Mouse (Mus musculus) left cerebral cortex, adult 11 months (tissue): Measurements from ENCODE around the gene Nop9.
A peak's percentile ranks its signal among the peaks of the same experiment; 100 is the strongest.

Experiments used
- DNase-seq: peaks from one replicate; pipeline ENCODE4 v3.0.0; 2022; ENCODE audit warnings: low spot score

The Nop9 gene

DNA sequence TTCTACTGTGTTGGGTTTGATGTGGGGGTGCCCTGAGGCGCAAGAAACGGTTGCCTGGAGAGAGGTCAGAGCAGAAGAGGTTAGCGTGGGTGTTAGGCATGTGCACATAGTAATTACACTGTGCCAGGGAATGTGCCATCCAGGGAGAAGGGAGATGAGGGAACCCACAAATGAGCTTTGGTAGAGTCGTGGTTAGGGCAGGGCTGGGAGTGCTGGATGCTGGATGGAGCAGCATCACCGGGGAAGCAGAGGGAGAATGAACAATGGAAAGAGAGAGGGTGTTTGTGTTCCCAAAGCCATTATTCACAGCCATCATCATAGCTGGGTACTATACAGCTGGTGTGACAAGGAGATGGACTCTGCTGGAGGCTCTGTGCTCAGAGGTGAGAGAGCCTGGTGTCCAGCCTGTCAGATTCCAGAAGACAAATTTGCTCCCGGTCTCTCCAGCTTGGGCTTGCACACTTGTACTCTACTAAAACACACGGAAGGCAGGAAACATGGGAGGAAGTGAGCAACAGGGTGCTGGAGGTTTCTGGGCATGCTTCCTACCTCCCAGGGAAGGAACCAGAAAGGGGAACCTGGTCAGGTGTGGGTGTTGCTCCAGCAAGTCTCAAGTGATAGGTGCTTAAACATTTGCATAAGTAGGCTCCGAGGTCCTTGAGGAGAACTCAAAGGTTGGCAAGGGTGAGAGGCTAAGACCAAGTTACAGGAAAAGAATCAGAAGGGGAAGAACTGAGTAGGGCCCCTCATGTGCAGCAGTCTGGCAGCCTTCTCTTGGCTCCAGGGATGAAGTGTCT, 17.4 kb upstream of the Nop9 start:
- no peak for DNase-seq

DNA sequence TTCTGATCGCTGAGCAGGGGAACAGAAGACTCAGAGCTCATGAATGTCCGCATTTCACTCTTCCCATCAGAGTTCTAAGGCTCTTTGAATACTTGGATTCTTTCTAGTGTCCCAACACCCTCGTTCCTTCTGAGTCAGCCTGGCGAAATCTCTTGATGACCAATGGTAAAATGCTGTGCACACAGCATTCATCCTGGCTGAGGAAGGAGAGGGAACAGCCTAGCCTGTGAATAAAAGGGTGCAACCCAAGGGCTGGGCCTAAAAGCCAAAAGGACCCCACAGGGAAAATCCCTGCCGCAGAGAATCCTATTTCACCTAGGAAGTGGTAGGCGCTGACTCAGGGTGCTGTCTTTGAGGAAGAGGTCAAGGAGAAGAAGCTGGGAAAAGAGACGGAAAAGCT, 15.4 kb upstream of the Nop9 start:
- no peak for DNase-seq

DNA sequence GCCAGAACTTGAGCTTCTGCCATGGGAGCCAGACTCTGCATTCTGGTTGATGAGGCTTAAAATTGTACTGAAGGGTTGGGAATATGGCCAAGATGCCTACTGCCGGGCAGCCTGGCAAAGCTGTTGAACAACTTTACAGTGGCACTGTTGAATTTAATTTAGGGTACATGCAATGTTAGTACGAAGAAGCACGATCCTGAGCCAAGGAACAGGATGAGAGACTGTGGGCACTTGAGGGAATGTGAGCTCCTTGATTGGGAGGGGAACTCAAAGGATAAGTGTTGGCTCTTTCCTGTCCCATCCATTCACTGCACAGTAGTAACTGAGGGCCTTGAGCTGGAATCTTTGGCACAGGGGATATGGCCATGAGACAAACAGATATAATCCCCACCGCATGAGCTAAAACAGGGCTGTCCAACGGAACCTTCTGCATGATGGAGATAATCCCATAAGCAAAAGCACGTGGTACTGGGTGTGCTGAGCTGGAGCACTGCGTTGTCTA, 14.9 kb upstream of the Nop9 start:
- no peak for DNase-seq

DNA sequence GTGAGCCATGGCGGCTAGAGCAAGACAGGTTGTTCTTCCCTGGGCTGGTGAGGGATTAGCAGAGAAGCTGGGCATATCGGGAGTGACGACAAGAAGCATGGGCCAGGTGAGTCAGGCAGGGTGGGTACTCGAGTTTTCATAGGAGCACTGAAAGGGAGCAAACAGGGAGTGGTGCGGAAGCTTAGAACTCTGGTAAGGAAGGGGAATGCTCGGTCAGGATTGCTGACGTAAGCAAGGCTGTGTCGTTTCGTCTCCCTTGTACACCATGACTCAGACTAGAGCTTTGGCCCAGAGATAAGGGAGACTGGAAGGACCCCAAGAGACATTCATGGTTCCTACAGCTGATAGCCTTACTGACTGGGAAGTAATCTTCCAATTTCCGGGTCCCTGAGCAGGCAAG, 11.6 kb upstream of the Nop9 start:
- no peak for DNase-seq

DNA sequence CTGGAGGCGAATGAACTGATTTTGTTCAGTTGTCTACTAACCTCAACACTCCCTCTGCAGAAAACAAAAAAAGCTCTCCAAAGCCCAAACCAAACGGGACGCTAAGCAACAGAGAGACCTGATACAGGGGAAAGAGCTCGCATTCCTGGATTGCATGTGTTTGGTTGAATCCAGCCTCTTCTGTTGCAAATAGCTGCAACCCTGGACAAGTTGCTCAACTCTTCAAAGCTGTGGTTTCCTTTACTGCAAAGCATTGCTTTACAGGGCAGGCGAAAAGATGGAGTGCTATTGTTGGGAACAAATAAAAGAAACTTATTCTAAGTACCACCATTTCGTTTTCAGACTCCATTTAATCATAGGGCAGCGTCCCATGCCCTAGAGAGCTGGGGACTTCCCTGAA, 10.6 kb upstream of the Nop9 start:
- DNase-seq = no peak

DNA sequence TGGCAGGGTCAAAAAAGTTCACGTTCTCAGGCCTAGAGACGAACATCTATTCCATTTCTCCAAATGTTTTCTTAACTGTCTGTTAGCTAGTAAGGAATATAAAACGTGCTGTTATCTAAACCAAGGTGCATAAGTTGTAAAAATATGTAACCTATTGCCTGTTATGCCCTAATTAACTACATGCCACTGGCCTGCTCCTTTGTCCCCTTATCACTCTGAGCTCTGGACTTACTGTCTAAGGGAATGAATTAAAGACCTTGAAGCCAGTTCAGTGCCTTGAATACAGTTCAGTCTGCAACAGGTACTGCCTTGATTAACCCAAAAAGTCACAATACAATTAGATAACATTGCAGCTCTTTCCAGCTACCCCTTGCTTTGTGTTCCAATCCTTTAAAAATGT, 10.2 kb upstream of the Nop9 start:
- no peak for DNase-seq

DNA sequence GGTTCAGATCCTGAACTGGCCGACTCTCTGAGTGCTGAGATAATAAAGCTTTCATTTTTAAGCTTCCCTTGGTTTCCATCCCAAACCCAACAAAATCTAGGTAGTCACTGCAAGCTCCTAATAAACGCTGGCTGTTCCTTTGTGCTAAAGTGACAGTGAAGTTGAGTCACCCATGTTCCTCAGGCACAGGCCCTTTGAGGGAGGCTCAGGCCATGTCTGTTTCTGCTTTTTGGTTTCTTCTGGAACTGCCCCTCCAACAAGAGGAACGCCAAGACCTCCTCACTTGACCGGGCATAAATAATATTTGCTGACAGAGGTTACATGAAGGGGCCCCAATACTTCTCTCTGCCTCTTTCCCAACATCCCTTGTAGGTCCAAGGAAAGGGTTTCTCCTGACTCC, 9.7 kb upstream of the Nop9 start:
- DNase-seq = no peak

DNA sequence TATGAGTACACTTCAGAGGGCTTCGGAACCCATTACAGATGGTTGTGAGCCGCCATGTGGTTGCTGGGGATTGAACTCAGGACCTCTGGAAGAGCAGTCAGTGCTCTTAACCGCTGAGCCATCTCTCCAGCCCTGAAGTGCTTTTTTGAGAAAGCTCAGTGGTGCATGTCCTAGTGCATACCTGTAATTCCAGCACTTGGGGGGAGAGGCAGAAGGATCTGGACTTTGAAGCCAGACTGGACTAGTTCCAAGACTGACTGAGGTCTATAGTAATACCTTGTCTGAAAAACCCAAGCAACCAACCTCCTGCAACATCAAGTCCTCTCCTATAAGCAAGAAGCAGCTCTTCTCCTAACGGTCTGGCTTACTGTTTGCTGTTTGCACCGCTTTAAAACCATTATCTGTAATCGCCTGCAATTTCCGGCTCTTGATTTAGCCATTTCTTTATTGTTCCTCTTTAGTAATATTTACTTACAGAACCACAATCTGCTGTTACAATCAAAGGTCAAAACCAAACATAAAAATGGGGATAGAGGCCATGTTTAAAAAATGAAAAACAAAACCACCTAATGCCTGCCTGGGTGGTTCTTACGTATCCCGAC, 8.3 kb upstream of the Nop9 start:
- no peak for DNase-seq

DNA sequence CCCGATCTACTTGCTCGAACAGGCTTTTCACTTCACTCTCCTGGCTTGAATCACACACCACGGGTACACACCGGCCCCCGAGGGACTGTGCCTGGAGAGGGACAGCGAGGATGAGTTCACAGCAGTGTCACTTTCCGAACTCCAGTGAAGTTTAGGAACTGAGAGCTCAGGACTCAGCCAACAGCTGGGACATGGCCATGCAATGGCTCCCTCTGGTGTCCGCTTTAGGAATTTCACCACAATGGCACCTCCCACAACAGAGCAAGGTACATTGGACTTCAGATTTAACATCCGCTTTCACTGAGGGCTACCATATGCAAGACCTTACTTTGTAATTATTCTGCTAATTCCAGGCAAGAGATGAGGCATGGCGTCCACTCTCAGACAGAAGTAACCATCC, 1.8 kb upstream of the Nop9 start:
- DNase-seq = peak; percentile 69

DNA sequence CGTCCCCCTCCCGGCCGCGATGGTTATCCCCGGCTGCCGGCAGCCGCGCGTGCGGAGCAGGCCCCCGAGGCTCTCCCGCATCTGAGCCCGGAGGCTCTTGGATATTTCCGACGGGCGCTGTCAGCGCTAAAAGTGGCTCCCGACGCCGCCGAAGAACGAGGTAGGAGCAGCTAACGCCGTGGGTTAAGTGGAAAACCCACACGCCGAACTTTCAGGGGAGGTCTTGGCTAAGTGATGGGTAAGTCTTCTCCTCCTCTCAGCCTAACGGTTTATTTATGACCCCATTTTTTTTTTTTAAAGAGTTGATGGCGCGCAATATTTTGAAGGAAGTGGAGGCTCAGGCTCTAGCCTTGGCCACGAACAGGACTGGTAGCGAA, 356 bp downstream of the Nop9 start:
- DNase-seq = no peak

DNA sequence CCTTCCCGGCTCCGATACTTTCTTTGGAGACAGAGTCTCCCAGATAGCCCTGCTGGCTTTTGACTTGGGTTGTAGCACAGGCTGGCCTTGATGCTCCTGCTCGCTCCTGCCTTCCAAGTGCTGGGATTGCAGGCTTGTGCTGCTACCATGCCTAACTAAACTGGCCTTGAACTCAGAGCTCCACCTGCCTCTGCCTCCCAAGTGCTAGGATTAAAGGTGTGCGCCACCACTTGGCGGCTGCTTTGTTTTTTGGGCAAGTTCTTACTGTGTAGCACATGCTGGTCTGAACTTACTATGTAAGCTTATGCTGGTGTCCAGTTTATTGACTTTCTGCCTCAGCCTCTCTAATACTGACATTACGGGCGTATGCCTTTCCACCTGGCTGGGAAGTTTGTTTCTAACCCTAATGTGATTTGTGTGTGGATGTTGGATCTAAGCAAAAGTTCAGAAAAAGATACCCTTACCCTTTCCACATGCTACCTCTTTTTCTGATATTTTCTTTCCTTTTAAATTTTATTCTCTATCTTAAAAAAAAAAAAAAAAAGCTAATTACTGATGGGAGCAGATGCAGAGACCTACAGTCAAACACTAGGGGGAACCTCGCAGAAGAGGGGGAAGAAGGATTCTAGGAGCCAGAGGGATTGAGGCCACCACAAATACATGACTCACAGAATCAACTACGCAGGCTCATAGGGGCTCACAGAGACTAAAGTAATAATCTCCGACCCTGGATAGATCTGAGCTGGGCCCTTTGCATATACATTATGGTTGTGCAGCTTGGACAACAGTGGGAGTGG, 1.8 kb downstream of the Nop9 start:
- no peak for DNase-seq

DNA sequence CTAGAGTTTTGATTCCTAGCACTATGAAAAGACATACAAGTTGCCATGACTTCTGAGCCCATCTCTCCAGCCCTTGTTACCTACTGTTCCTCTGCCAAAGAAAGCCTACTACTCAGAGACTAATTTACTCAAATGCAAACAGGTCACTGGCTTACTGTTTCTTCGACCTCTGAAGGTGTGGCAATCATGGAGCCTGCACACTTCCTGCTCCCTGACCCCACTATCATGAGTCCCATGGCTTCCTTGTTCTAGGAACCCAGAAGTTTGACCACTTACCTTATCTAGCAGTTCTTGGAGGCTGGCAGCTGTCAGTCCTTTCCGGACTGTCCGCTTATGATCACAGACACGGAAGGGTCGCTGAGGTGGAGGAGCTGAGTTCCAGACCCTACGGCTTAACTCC, 12.1 kb downstream of the Nop9 start:
- no peak for DNase-seq

DNA sequence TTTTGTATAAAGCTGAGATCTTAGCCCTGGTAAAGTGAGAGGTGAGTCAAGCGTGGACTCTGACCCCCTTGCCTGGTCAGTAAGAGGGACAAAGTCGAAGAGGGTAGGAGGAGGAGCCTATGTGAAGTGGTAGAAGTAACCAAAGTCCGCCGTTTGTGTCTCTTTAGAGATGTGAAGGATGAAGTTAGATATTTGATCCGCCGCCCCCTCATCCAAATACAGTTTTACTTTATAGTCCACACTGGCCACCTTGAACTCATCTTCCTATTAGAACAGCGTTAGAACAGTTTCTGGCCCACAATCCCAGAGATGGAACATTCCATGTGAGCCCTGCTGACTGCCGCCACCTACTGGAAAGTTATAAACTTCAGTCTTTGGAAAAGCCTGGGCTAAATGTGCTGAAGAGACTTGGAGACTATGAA, 12.9 kb downstream of the Nop9 start, which contains the start of gene Cideb:
Gene Cideb, minus strand, starts transcription at position 96 of the 422 bp plus-strand sequence.
- no peak for DNase-seq

DNA sequence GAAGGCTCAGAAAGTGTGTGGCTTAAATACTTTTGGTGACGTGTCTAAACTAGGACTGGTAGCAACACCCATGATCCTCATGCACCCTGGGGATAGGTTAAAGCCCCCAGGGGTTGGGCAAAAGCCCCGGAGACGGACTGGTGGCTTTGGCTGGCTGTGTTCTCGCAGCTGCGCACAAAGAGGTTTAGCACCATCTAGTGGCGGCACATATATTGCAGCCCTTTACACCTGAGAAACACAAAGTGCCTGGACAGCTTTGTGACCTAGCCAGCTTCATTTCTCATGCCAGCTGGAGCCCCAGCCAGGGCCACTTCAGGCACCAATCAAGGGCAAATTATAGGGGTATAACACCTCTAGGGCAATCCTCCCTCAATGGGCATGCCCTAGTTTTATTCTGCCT, 14.7 kb downstream of the Nop9 start:
- DNase-seq = peak; percentile 66

DNA sequence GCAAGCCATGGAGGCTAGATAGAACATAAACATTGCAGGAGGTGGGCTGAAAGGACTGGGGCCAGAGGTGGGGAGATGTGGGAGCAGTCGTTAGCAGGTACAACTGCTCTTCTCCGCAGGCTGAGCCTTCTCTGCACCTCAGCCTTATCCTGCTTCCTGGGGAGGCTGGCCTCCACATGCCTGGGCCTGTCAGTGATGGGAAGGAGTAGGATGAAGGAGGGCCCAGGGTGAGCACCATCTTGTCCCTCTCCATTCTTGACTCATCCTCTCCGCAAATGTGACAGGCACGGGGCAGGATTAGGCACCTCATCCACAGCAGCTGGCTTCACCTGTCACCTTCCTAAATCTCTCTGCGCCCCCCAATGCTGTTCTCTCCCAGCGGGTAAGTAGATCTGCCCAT, 15.7 kb downstream of the Nop9 start, which contains the start of gene Ltb4r2:
Gene Ltb4r2, plus strand, starts transcription at position 266 of the 400 bp plus-strand sequence.
- DNase-seq = no peak

DNA sequence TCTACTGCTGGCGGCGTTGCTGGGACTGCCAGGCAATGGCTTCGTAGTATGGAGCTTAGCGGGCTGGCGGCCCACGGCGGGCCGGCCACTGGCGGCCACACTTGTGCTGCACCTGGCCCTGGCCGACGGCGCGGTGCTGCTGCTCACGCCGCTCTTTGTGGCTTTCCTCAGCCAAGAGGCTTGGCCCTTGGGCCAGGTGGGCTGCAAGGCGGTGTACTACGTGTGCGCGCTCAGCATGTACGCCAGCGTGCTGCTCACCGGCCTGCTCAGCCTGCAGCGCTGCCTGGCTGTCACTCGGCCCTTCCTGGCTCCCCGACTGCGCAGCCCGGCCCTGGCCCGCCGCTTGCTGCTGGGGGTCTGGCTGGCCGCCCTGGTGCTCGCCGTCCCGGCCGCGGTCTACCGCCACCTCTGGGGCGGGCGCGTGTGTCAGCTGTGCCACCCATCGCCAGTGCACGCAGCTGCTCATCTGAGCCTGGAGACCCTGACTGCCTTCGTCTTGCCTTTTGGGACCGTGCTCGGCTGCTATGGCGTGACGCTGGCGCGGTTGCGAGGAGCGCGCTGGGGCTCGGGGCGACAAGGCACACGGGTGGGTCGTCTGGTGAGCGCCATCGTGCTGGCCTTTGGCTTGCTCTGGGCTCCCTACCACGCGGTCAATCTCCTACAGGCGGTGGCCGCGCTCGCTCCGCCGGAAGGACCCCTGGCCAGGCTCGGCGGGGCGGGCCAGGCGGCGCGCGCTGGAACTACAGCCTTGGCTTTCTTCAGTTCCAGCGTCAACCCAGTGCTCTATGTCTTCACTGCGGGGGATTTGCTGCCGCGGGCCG, 16.7 kb downstream of the Nop9 start:
- no peak for DNase-seq

DNA sequence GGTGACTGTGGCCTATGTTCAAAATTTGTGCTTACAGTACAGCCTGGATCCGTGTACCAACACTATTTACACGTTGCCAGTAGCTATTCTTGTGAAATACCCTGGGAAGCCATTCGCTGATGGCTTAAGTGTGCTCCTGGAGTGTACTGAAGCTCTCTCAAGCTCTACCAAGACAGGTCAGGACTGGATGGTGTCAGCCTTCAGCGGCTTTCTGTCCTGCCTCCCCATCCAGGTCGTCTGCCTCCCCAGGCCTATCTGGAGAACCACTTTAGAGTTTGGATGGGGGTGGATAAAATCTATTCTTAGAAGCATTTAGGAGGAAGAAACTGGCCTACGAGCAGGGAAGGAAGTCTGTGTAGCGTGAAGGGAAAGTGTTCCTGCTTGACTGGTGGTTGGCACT, 17.7 kb downstream of the Nop9 start:
- DNase-seq = no peak

DNA sequence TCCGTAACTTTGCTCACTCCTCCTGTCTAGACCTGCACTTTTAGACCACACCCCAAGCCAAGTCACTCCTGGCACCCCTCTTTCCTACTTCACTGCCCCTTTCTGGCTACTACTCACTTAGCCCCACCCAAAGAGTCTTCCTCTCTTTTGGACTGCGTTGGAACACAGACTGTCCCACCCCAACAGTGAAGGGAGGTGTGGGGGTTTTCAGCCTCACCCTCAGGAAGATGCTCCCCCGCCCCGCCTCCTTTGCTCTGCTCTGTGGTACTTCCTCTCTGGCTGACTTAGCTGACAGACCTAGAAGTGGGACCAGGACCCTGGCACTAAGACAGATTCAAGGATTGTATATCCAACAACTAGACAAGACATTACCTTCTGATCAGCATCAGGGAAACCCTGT, 20.2 kb downstream of the Nop9 start, which contains the start of gene Ltb4r1:
Gene Ltb4r1, plus strand, starts transcription at position 267 of the 400 bp plus-strand sequence.
- DNase-seq = no peak

DNA sequence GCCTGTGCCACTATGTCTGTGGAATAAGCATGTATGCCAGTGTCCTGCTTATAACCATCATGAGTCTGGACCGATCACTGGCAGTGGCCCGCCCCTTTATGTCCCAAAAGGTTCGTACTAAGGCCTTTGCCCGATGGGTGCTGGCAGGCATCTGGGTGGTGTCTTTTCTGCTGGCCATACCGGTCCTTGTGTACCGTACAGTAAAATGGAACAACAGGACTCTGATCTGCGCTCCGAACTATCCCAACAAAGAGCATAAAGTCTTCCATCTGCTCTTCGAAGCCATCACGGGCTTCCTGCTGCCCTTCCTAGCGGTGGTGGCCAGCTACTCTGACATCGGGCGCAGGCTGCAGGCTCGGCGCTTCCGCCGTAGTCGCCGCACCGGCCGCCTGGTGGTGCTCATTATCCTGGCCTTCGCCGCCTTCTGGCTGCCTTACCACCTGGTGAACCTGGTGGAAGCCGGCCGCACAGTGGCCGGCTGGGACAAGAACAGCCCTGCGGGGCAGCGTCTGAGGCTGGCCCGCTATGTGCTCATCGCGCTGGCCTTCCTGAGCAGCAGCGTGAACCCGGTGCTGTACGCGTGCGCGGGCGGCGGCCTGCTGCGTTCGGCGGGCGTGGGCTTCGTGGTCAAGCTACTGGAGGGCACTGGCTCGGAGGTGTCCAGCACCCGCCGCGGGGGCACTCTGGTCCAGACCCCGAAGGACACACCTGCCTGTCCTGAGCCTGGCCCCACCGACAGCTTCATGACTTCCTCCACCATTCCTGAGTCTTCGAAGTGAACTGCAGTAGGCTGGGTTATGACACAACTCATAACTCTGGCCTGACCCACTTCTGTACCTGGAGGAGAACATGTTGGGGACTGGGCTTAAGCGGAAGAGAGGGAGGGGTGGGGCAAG, 22.3 kb downstream of the Nop9 start:
- no peak for DNase-seq

DNA sequence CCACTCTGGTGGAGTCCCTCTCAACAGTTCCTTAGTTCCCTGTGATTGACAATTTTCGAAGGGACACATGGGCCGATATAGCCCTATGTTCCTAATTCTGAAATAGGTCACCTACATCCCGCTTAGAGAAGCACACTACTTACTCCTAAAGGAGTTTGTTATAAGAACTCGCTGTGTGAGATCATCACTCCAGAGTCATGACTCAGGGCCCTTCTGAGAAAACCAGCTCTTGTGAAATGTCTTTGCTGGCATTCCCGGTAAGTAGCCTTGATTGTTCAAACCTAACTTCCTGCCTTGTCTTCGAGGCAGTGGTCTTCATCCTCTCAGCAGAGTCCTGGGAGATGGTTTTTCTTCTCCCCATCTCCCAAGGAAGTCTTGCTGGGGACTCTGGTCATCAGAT, 23.1 kb downstream of the Nop9 start:
- no peak for DNase-seq
